Mouse (Mus musculus): ENCODE measurements around the gene Rpl23. TPM values are rescaled to one million over a fixed set of nuclear protein-coding genes. Genes with fewer than 3 reads are reported as not detected.

The Rpl23 gene
- polyA plus RNA-seq, 1 experiment, result 854 TPM

- H3K27ac ChIP-seq (ENCODE audit: insufficient read depth, low read depth, low read length), result no peak overlapping the region
- TF ChIP-seq CTCF (IDR thresholded peaks at IDR 0.05; ENCODE audit: low read depth, low read length), result no peak
- TF ChIP-seq POLR2A (IDR thresholded peaks at IDR 0.05; ENCODE audit: borderline replicate concordance, low read depth, low read length), result no peak
- no peak overlapping the region for H3K4me3 ChIP-seq (ENCODE audit: insufficient read depth, low read length)
- peaks cover 59% of the 10 kb centered on the region for H3K4me1 ChIP-seq (ENCODE audit: control insufficient read depth, insufficient read depth, low read length)
Observed at GRCm38 (mm10) chr11:97808621-97809234, 26.5 kb upstream of the Rpl23 start.

- Histone ChIP-seq H3K4me3 (ENCODE audit: insufficient read depth, low read length) (no peak overlapping the region), H3K27ac (ENCODE audit: insufficient read depth, low read depth, low read length) (no peak overlapping the region), H3K4me1 (ENCODE audit: control insufficient read depth, insufficient read depth, low read length) (peaks cover 61% of the 10 kb centered on the region)
- TF ChIP-seq CTCF (IDR thresholded peaks at IDR 0.05; ENCODE audit: low read depth, low read length), result no peak
- no peak for TF ChIP-seq POLR2A (IDR thresholded peaks at IDR 0.05; ENCODE audit: borderline replicate concordance, low read depth, low read length)
Observed at GRCm38 (mm10) chr11:97808093-97808492, 25.9 kb upstream of the Rpl23 start.

- no peak overlapping the region for H3K4me3 ChIP-seq (ENCODE audit: insufficient read depth, low read length)
- no peak for TF ChIP-seq POLR2A (IDR thresholded peaks at IDR 0.05; ENCODE audit: borderline replicate concordance, low read depth, low read length)
- no peak for TF ChIP-seq CTCF (IDR thresholded peaks at IDR 0.05; ENCODE audit: low read depth, low read length)
- peaks cover 61% of the 10 kb centered on the region for H3K4me1 ChIP-seq (ENCODE audit: control insufficient read depth, insufficient read depth, low read length)
- H3K27ac ChIP-seq (ENCODE audit: insufficient read depth, low read depth, low read length), result no peak overlapping the region
Observed at GRCm38 (mm10) chr11:97807626-97808025, 25.4 kb upstream of the Rpl23 start.

- peaks cover 70% of the 10 kb centered on the region for H3K4me1 ChIP-seq (ENCODE audit: control insufficient read depth, insufficient read depth, low read length)
Observed at GRCm38 (mm10) chr11:97806613-97806964, 24.4 kb upstream of the Rpl23 start.

GRCm38 (mm10) chr11:97805662-97806612 is 23.7 kb upstream of the Rpl23 start:
- Histone ChIP-seq H3K27ac (ENCODE audit: insufficient read depth, low read depth, low read length) (no peak overlapping the region), H3K4me3 (ENCODE audit: insufficient read depth, low read length) (no peak overlapping the region), H3K4me1 (ENCODE audit: control insufficient read depth, insufficient read depth, low read length) (peaks cover 76% of the 10 kb centered on the region)
- TF ChIP-seq POLR2A (IDR thresholded peaks at IDR 0.05; ENCODE audit: borderline replicate concordance, low read depth, low read length), result no peak
- no peak for TF ChIP-seq CTCF (IDR thresholded peaks at IDR 0.05; ENCODE audit: low read depth, low read length)

More at GRCm38 (mm10) chr11:97806613-97806964, 24.4 kb upstream of the Rpl23 start:
- no peak overlapping the region for H3K4me3 ChIP-seq (ENCODE audit: insufficient read depth, low read length)
- no peak overlapping the region for H3K27ac ChIP-seq (ENCODE audit: insufficient read depth, low read depth, low read length)
- TF ChIP-seq POLR2A (IDR thresholded peaks at IDR 0.05; ENCODE audit: borderline replicate concordance, low read depth, low read length), result no peak
- TF ChIP-seq CTCF (IDR thresholded peaks at IDR 0.05; ENCODE audit: low read depth, low read length), result no peak

GRCm38 (mm10) chr11:97804841-97805661 is 22.8 kb upstream of the Rpl23 start:
- TF ChIP-seq POLR2A (IDR thresholded peaks at IDR 0.05; ENCODE audit: borderline replicate concordance, low read depth, low read length), result no peak
- no peak for TF ChIP-seq CTCF (IDR thresholded peaks at IDR 0.05; ENCODE audit: low read depth, low read length)
- Histone ChIP-seq H3K4me1 (ENCODE audit: control insufficient read depth, insufficient read depth, low read length) (peaks cover 71% of the 10 kb centered on the region), H3K27ac (ENCODE audit: insufficient read depth, low read depth, low read length) (no peak overlapping the region), H3K4me3 (ENCODE audit: insufficient read depth, low read length) (no peak overlapping the region)

GRCm38 (mm10) chr11:97803847-97804246 is 21.6 kb upstream of the Rpl23 start:
- Histone ChIP-seq H3K4me1 (ENCODE audit: control insufficient read depth, insufficient read depth, low read length) (peaks cover 59% of the 10 kb centered on the region), H3K27ac (ENCODE audit: insufficient read depth, low read depth, low read length) (no peak overlapping the region), H3K4me3 (ENCODE audit: insufficient read depth, low read length) (no peak overlapping the region)
- TF ChIP-seq CTCF (IDR thresholded peaks at IDR 0.05; ENCODE audit: low read depth, low read length) (no peak), POLR2A (IDR thresholded peaks at IDR 0.05; ENCODE audit: borderline replicate concordance, low read depth, low read length) (no peak)

GRCm38 (mm10) chr11:97802495-97802894 is 20.3 kb upstream of the Rpl23 start:
- TF ChIP-seq CTCF (IDR thresholded peaks at IDR 0.05; ENCODE audit: low read depth, low read length), result no peak
- TF ChIP-seq POLR2A (IDR thresholded peaks at IDR 0.05; ENCODE audit: borderline replicate concordance, low read depth, low read length), result no peak
- H3K4me1 ChIP-seq (ENCODE audit: control insufficient read depth, insufficient read depth, low read length), result peaks cover 46% of the 10 kb centered on the region
- no peak overlapping the region for H3K4me3 ChIP-seq (ENCODE audit: insufficient read depth, low read length)
- 0 out of 2 replicates have a peak overlapping the region, but pooled peaks have one; percentile 12 for H3K27ac ChIP-seq (ENCODE audit: insufficient read depth, low read depth, low read length)

GRCm38 (mm10) chr11:97802194-97802470 is 19.9 kb upstream of the Rpl23 start:
- H3K4me1 ChIP-seq (ENCODE audit: control insufficient read depth, insufficient read depth, low read length), result peaks cover 45% of the 10 kb centered on the region
- TF ChIP-seq CTCF (IDR thresholded peaks at IDR 0.05; ENCODE audit: low read depth, low read length) (no peak), POLR2A (IDR thresholded peaks at IDR 0.05; ENCODE audit: borderline replicate concordance, low read depth, low read length) (no peak)

More at GRCm38 (mm10) chr11:97802194-97802470, 19.9 kb upstream of the Rpl23 start:
- H3K4me3 ChIP-seq (ENCODE audit: insufficient read depth, low read length), result peak overlapping the region; percentile 93; the same call in 1 of the 2 replicates
- 0 out of 2 replicates have a peak overlapping the region, but pooled peaks have one; percentile 12 for H3K27ac ChIP-seq (ENCODE audit: insufficient read depth, low read depth, low read length)

Measured in bone marrow macrophage, adult 2 months (primary cell).